Mouse (Mus musculus): Measurements from ENCODE around the gene Rnf145. TPM values are rescaled to one million over a fixed set of nuclear protein-coding genes. Genes with fewer than 3 reads are reported as not detected.

The Rnf145 gene
- polyA plus RNA-seq, 1 experiment from 2014 or later: 64.5 TPM

DNA sequence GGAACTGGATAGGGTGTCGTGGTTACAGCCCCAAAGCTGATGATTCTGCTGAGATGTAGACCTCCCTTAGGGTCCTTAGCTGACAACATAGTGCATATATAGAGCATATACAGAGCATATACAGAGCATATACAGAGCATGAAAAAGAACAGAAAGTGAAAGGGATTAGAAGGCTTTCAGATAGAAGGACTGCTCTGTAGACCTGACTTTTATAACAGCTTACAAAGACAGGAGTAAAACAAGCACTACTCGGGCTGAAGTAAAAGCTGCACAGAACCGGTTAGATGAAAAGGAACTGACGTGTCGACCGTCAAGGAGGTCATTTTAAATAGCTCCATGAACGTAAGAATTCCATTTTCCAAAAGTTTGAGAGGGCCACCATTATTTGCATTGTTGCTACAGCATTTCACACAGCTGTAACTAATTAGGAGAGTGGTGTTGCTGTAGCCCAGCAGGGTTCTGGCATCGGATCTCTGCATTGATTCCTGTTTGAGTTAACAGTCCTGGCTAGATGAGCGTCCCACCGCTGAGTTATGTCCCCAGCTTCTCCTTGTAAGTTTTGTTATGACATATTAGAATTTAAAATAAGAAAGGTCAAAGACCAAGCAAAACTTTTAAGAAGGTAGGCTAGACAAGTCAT is 20.6 kb downstream of the Rnf145 start:
- 64% methylated on average over 10 of the region's 10 CpGs for WGBS
- Histone ChIP-seq H3K27me3 (replicated peaks) (no peaks in the 10 kb centered on the region), H3K27ac (no peak overlapping the region), H3K36me3 (no peaks in the 10 kb centered on the region), H3K9ac (no peak overlapping the region), H3K4me2 (no peak overlapping the region), H3K9me3 (no peaks in the 10 kb centered on the region), H3K4me3 (replicated peaks) (no peak overlapping the region), H3K4me1 (0 out of 2 replicates have a peak, but pooled peaks cover 6% of the 10 kb centered on the region)
- ATAC-seq (ENCODE audit: insufficient read depth, low FRiP score, low read depth): no peak

DNA sequence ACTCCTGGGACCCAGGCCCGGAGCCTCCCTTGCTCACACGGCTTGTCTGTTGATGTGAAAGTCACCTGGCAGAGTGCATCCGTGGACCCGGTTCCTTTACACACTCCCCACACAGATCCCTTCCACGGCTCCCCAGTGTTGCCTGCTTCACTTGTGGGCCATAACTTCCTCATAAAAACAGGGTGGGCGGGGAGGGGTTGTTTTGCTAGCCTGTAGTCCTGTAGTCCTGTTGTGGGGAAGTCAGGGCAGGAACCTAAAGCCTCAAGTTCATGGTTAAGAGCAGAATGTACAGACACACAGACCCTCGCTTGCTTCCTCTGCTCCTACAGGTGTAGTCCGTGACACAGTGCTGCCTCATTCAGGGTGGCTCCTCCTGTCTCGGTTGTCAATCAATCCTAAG is 21.5 kb downstream of the Rnf145 start:
- Histone ChIP-seq H3K36me3 (no peaks in the 10 kb centered on the region), H3K27ac (no peak overlapping the region), H3K27me3 (replicated peaks) (no peaks in the 10 kb centered on the region), H3K4me1 (0 out of 2 replicates have a peak, but pooled peaks cover 6% of the 10 kb centered on the region), H3K9me3 (no peaks in the 10 kb centered on the region), H3K4me2 (no peak overlapping the region), H3K4me3 (replicated peaks) (no peak overlapping the region), H3K9ac (no peak overlapping the region)
- 88% methylated on average over 9 of the region's 9 CpGs for WGBS
- ATAC-seq (ENCODE audit: insufficient read depth, low FRiP score, low read depth): no peak

DNA sequence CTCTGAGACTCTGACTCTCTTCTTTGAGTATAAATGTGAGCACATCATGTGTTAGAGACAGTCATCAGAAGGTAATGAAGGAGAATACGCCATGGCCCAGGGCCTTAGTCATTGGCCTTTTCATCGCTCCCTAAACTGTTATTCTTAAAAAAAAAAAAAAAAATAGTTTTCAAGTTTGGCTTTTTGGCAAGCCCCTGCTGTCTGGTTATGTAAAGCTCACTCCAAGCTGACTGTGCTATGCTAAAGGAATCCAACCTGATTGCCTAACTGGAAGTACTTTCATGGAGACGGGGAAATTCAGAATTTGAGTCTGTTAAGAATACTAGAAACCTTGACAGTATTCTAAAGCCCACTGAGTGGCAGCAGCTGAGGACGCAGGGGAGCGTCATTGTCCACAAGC is 22.5 kb downstream of the Rnf145 start:
- Histone ChIP-seq H3K36me3 (0 out of 2 replicates have a peak, but pooled peaks cover 4% of the 10 kb centered on the region), H3K9ac (no peak overlapping the region), H3K27me3 (replicated peaks) (no peaks in the 10 kb centered on the region), H3K9me3 (no peaks in the 10 kb centered on the region), H3K4me3 (replicated peaks) (no peak overlapping the region), H3K27ac (no peak overlapping the region), H3K4me2 (no peak overlapping the region), H3K4me1 (0 out of 2 replicates have a peak, but pooled peaks cover 6% of the 10 kb centered on the region)
- no peak for ATAC-seq (ENCODE audit: insufficient read depth, low FRiP score, low read depth)
- 87% methylated on average over 5 of the region's 5 CpGs for WGBS

DNA sequence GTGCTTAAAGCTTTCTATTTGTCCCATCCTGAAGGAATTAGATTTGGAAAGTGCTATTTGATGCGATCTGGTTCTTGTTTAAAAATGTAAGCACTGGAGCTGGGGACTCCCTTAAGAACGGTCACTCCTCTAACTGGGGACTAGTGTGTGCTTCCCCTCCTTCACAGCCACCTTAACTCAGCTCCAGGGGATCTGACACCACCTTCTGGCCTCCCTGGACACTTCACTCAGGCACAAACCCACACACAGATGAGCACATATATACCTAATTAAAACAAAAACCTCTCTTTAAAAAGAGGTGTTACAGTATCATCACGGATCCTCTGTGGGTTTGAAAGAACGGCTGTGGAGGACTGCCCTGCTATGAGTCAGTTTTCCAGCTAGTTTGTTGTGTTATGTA is 23.0 kb downstream of the Rnf145 start:
- Histone ChIP-seq H3K4me1 (0 out of 2 replicates have a peak, but pooled peaks cover 6% of the 10 kb centered on the region), H3K27me3 (replicated peaks) (no peaks in the 10 kb centered on the region), H3K4me2 (no peak overlapping the region), H3K27ac (no peak overlapping the region), H3K4me3 (replicated peaks) (no peak overlapping the region), H3K9me3 (no peaks in the 10 kb centered on the region), H3K9ac (no peak overlapping the region), H3K36me3 (0 out of 2 replicates have a peak, but pooled peaks cover 4% of the 10 kb centered on the region)
- ATAC-seq (ENCODE audit: insufficient read depth, low FRiP score, low read depth): no peak
- 75% methylated on average over 4 of the region's 4 CpGs for WGBS

DNA sequence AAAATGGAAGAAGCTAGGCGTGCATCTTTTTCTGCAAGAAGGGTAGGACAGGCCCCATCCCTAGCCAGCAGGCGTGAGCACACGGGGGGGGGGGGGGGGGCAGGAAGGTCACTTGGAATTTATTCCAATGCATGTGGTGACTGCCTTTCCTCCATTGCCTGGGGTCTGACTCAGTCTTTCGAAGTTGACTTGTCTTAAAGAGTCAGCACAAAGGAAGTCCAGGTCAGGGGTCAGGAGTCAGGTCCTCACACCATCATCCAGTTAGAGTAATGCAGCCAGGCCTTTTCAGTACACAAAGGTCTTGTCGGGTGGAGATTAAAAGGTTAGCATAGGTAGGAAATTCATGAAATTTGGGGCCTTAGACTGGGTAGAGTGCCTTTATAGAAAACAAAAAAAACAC is 24.8 kb downstream of the Rnf145 start:
- ATAC-seq (ENCODE audit: insufficient read depth, low FRiP score, low read depth): no peak
- 66% methylated on average over 5 of the region's 5 CpGs for WGBS
- peaks cover 13% of the 10 kb centered on the region; the same call in 1 of the 2 replicates for H3K36me3 ChIP-seq

DNA sequence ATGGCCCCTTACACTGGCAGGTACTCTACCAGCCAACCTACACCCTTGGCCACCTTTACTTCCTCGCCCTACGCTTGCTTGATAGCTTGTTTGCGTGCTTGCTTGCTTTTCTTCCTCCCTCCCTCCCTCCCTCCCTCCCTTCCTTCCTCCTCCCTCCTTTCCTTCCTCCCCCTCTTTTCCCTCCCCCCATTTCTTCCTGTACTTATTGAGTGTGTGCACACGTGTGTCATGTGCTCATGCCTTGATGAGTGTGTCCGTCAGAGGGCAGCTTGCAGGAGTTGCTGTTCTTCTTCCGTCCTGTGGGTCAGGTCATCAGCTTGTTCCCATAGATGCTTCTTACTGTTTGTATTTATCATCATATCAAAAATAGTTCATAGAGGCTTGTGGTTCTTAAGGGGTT is 25.2 kb downstream of the Rnf145 start:
- no peak for ATAC-seq (ENCODE audit: insufficient read depth, low FRiP score, low read depth)
- Histone ChIP-seq H3K9ac (no peak overlapping the region), H3K4me2 (no peak overlapping the region), H3K27ac (no peak overlapping the region), H3K27me3 (replicated peaks) (no peaks in the 10 kb centered on the region), H3K4me3 (replicated peaks) (no peak overlapping the region), H3K9me3 (no peaks in the 10 kb centered on the region), H3K4me1 (0 out of 2 replicates have a peak, but pooled peaks cover 2% of the 10 kb centered on the region), H3K36me3 (peaks cover 17% of the 10 kb centered on the region)
- 68% methylated on average over 6 of the region's 6 CpGs for WGBS

More for the DNA sequence above, 24.8 kb downstream of the Rnf145 start:
- H3K9me3 ChIP-seq: no peaks in the 10 kb centered on the region
- H3K4me2 ChIP-seq: no peak overlapping the region
- no peaks in the 10 kb centered on the region for H3K27me3 ChIP-seq (replicated peaks)
- no peak overlapping the region for H3K4me3 ChIP-seq (replicated peaks)
- H3K27ac ChIP-seq: no peak overlapping the region
- 0 out of 2 replicates have a peak, but pooled peaks cover 6% of the 10 kb centered on the region for H3K4me1 ChIP-seq
- no peak overlapping the region for H3K9ac ChIP-seq

DNA sequence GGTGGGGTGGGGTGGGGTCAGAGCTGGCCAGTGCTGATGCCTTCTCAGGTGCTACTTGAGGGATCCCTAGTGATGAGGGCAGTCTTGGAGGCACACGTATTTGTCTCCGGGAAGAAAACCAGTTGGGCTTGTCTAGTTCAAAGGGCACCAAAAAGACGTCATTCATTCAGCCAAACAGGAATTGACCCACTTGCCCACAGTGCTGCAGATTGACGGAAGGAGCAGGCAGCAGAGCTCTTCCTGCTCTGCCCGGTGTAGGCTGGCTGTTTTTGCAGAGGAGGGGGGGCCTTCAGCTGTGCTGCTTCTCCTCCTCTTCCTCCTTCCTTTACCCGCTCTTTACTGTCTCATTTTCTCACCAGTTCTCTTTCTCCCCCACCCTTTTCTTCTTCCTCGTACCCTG is 26.4 kb downstream of the Rnf145 start:
- H3K27ac ChIP-seq: 0 out of 2 replicates have a peak overlapping the region, but pooled peaks have one; percentile 6

DNA sequence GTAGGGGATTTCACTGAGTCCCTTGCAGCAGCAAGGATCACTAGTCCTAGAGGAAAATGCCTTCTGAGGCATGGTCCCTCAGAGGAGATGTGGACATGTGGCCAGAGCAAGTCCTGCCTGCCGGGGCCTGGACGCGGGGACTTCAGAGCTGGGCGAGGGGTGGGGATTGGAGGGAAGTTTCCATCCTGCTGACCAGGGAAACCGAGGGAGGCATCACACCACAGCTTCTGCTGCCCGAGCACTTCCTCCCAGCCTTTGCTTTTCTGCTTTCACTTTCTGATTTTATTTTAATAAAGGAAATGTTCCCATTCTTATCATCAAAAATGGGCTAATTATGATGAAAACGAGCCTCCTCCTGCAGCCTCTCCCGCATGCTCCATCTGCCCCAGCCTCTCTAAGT is 27.5 kb downstream of the Rnf145 start:
- Histone ChIP-seq H3K27me3 (replicated peaks) (no peaks in the 10 kb centered on the region), H3K4me3 (replicated peaks) (no peak overlapping the region), H3K36me3 (peaks cover 38% of the 10 kb centered on the region), H3K9ac (no peak overlapping the region), H3K4me2 (no peak overlapping the region), H3K4me1 (no peaks in the 10 kb centered on the region), H3K27ac (no peak overlapping the region), H3K9me3 (no peaks in the 10 kb centered on the region)
- WGBS: 75% methylated on average over 8 of the region's 8 CpGs
- no peak for ATAC-seq (ENCODE audit: insufficient read depth, low FRiP score, low read depth)

More for the DNA sequence above, 26.4 kb downstream of the Rnf145 start:
- H3K4me1 ChIP-seq: no peaks in the 10 kb centered on the region
- no peak overlapping the region for H3K4me2 ChIP-seq
- ATAC-seq (ENCODE audit: insufficient read depth, low FRiP score, low read depth): peak; percentile 62; the same call in 1 of the 2 replicates
- no peaks in the 10 kb centered on the region for H3K27me3 ChIP-seq (replicated peaks)
- 36% methylated on average over 7 of the region's 7 CpGs for WGBS
- no peak overlapping the region for H3K9ac ChIP-seq
- H3K4me3 ChIP-seq (replicated peaks): no peak overlapping the region
- H3K9me3 ChIP-seq: no peaks in the 10 kb centered on the region
- peaks cover 27% of the 10 kb centered on the region for H3K36me3 ChIP-seq

DNA sequence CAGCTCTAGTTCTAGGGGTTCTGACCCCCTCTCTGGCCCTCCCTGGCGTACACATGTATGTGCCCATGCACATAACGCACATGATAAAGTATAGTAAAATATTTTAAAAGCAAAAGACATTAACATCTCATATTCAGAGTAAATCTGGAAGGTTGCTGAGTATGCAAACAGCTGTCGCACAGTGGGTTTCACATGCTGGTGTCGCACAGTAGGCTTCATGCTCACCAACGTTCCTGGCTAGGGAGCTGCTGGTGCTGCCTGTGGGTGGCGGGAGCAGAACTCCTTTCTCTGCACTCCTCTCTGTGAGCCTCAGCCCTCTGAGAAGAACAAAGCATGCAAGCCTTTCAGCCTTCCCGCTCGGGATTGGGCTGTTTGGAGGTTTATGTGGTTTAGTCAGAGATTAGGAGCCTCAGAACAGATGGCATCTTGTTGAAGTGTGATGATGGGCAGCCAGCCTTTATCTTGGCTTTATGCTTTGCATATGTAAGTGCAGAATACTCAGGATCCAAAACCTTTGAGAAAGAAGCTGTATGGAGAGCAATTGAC is 29.0 kb downstream of the Rnf145 start:
- Histone ChIP-seq H3K9ac (no peak overlapping the region), H3K36me3 (peaks cover 51% of the 10 kb centered on the region), H3K4me2 (no peak overlapping the region), H3K4me1 (no peaks in the 10 kb centered on the region), H3K27me3 (replicated peaks) (no peaks in the 10 kb centered on the region), H3K27ac (no peak overlapping the region), H3K4me3 (replicated peaks) (no peak overlapping the region), H3K9me3 (no peaks in the 10 kb centered on the region)
- WGBS: 86% methylated on average over 8 of the region's 8 CpGs
- no peak for ATAC-seq (ENCODE audit: insufficient read depth, low FRiP score, low read depth)

DNA sequence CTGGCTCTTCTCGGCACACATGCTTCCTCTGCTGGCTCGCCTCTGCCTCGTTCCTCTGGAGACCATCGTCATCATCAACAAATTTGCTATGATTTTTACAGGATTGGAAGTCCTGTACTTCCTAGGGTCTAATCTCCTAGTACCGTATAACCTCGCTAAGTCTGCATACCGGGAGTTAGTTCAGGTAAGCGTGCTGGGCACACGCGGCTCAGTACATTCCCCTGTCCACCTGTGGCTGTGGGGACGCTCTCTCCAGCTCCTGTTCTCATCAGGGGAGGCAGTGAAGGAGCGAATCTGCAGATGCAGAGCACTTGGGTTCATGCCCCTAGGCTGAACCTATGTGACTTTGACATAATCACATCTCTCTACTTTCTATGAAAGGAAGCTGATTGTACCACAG is 30.1 kb downstream of the Rnf145 start:
- peaks cover 60% of the 10 kb centered on the region for H3K36me3 ChIP-seq
- H3K4me3 ChIP-seq (replicated peaks): no peak overlapping the region
- H3K4me1 ChIP-seq: no peaks in the 10 kb centered on the region
- H3K4me2 ChIP-seq: no peak overlapping the region
- no peaks in the 10 kb centered on the region for H3K9me3 ChIP-seq
- ATAC-seq (ENCODE audit: insufficient read depth, low FRiP score, low read depth): no peak
- no peaks in the 10 kb centered on the region for H3K27me3 ChIP-seq (replicated peaks)
- H3K9ac ChIP-seq: no peak overlapping the region
- 90% methylated on average over 12 of the region's 12 CpGs for WGBS
- H3K27ac ChIP-seq: no peak overlapping the region

DNA sequence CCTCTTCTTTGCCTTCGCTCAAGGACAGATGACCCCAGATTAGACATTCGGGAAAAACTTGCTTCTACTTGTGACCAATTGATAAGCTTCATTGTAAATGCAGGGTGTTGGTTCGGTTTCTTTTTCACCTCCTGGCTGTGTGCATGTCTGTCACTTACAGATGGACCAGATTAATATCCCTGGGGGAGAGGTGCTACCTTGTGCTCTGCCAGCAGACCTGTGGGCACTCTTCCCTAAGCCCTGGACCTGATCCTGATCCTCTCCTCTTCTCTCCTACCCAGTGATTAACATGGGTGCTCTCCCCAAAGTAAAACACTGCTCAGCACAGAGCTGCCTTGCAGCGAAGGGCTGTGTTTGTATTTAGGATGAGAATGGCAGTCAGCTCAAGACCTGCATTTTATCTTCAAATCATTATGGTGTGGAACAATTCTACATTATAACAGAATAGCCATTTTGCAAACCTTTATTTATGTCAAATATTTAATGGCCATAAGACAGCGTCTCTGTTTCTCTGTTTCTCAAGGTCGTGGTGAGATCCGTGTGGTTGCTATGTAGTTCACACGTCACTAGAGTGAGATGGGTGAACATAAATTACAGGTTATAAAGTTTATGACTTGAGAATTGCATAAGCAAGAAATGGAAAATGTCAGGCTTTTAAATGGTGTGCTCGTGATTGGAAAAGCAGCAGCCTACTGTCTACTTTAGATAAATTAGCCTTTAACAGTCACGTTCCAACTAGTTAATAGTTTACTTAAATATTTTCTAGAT is 30.9 kb downstream of the Rnf145 start:
- no peak for ATAC-seq (ENCODE audit: insufficient read depth, low FRiP score, low read depth)
- Histone ChIP-seq H3K27ac (no peak overlapping the region), H3K4me2 (no peak overlapping the region), H3K4me3 (replicated peaks) (no peak overlapping the region), H3K36me3 (peaks cover 60% of the 10 kb centered on the region), H3K27me3 (replicated peaks) (no peaks in the 10 kb centered on the region), H3K4me1 (no peaks in the 10 kb centered on the region), H3K9me3 (no peaks in the 10 kb centered on the region), H3K9ac (no peak overlapping the region)
- 80% methylated on average over 10 of the region's 10 CpGs for WGBS

DNA sequence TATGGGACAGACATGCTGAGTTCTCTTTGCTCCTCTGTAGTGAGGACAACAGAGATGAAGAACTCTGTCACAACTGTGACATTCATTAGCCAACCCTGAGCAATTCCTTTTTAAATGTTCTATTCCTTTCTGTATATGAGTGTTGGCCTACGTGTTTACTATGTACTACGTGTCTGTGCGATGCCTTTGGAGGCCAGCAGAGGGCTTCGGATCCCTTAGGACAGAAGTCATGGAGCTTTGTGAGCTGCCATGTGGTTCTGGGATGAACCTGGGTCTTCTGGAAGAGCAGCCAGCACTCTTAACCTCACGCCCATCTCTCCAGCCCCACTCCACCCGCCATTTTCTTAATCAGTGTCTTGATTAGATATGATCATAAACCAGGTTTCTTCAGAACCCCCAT is 32.2 kb downstream of the Rnf145 start:
- no peak overlapping the region for H3K4me3 ChIP-seq (replicated peaks)
- 93% methylated on average over 6 of the region's 6 CpGs for WGBS
- H3K36me3 ChIP-seq: peaks cover 60% of the 10 kb centered on the region
- no peaks in the 10 kb centered on the region for H3K4me1 ChIP-seq
- H3K27ac ChIP-seq: no peak overlapping the region
- ATAC-seq (ENCODE audit: insufficient read depth, low FRiP score, low read depth): no peak
- H3K4me2 ChIP-seq: no peak overlapping the region
- no peaks in the 10 kb centered on the region for H3K9me3 ChIP-seq
- no peak overlapping the region for H3K9ac ChIP-seq
- no peaks in the 10 kb centered on the region for H3K27me3 ChIP-seq (replicated peaks)
